Comparison of ENCODE assay signal across 29 mouse cellular contexts in genomic region chr14:36537402-36537801, GRCm38 (mm10).
DNase-seq lines count a peak whose midpoint lies in the region; ATAC-seq lines count a peak whose summit lies in the region.
"Had no signal": no experiment of that assay in that cellular context is flagged by ENCODE, and none has a peak within 500 bp of the region (broad histone marks: within the 10 kb centered on the region; RNA-seq: fewer than 3 reads in every experiment).

No protein-coding gene starts in this region.

- no peaks in the 10 kb centered on the region for H3K27me3 ChIP-seq in embryonic facial prominence, embryonic 11.5 days (ENCODE audit: control insufficient read depth, insufficient read depth, low read length)
- no peaks in the 10 kb centered on the region for H3K27me3 ChIP-seq in embryonic facial prominence, embryonic 10.5 days (replicated peaks; ENCODE audit: low read depth, poor library complexity, severe bottlenecking)
- H3K27me3 ChIP-seq: CH12.LX; embryonic facial prominence, embryonic 12.5 days; embryonic facial prominence, embryonic 15.5 days; forebrain, embryonic 12.5 days; Patski had no signal

- H3K9ac ChIP-seq in embryonic facial prominence, embryonic 11.5 days (replicated peaks; ENCODE audit: low read length) = no peak overlapping the region
- H3K9ac ChIP-seq: embryonic facial prominence, embryonic 12.5 days; embryonic facial prominence, embryonic 15.5 days; forebrain, embryonic 12.5 days had no signal

- 72% methylated on average over 5 of the region's 5 CpGs for WGBS in embryonic facial prominence, embryonic 11.5 days
- 77% methylated on average over 5 of the region's 5 CpGs for WGBS in embryonic facial prominence, embryonic 10.5 days

- H3K27ac ChIP-seq in embryonic facial prominence, embryonic 11.5 days (replicated peaks; ENCODE audit: low read depth, low read length) = no peak overlapping the region
- H3K27ac ChIP-seq in embryonic facial prominence, embryonic 10.5 days (replicated peaks) = no peak overlapping the region
- H3K27ac ChIP-seq: embryonic facial prominence, embryonic 12.5 days; embryonic facial prominence, embryonic 15.5 days; forebrain, embryonic 10.5 days; forebrain, embryonic 12.5 days had no signal

- no peaks in the 10 kb centered on the region for H3K4me1 ChIP-seq in embryonic facial prominence, embryonic 11.5 days (ENCODE audit: control insufficient read depth, insufficient read depth, low read length)
- H3K4me1 ChIP-seq in embryonic facial prominence, embryonic 10.5 days = no peaks in the 10 kb centered on the region
- H3K4me1 ChIP-seq: embryonic facial prominence, embryonic 12.5 days; embryonic facial prominence, embryonic 15.5 days; forebrain, embryonic 10.5 days; forebrain, embryonic 12.5 days had no signal

- no peak for ATAC-seq in embryonic facial prominence, embryonic 11.5 days (replicated peaks; ENCODE audit: insufficient number of reproducible peaks, low FRiP score, low TSS enrichment, low read depth)
- ATAC-seq: activated CD4-positive, CD25-positive, alpha-beta regulatory T cell, adult 4 months; CD4-positive, CD25-positive, alpha-beta regulatory T cell, adult 4 months; forebrain, embryonic 14.5 days; forebrain, embryonic 16.5 days; Patski had no signal

- H3K4me3 ChIP-seq in embryonic facial prominence, embryonic 11.5 days (ENCODE audit: low read depth, low read length) = no peak overlapping the region
- H3K4me3 ChIP-seq in embryonic facial prominence, embryonic 10.5 days = no peak overlapping the region
- H3K4me3 ChIP-seq: embryonic facial prominence, embryonic 12.5 days; embryonic facial prominence, embryonic 15.5 days; erythroblast, embryonic 14.5 days; forebrain, embryonic 10.5 days; forebrain, embryonic 12.5 days had no signal

- no peaks in the 10 kb centered on the region for H3K9me3 ChIP-seq in embryonic facial prominence, embryonic 11.5 days (replicated peaks; ENCODE audit: control insufficient read depth, low read length)
- H3K9me3 ChIP-seq in embryonic facial prominence, embryonic 10.5 days = no peaks in the 10 kb centered on the region
- H3K9me3 ChIP-seq: embryonic facial prominence, embryonic 12.5 days; embryonic facial prominence, embryonic 15.5 days; forebrain, embryonic 10.5 days; forebrain, embryonic 12.5 days; G1E had no signal

- no peaks in the 10 kb centered on the region for H3K36me3 ChIP-seq in embryonic facial prominence, embryonic 11.5 days (replicated peaks; ENCODE audit: control insufficient read depth, insufficient read depth, low read depth, low read length)
- no peaks in the 10 kb centered on the region for H3K36me3 ChIP-seq in embryonic facial prominence, embryonic 10.5 days (replicated peaks)
- H3K36me3 ChIP-seq: embryonic facial prominence, embryonic 12.5 days; embryonic facial prominence, embryonic 15.5 days; forebrain, embryonic 10.5 days; forebrain, embryonic 12.5 days; G1E had no signal

- no peak overlapping the region for H3K4me2 ChIP-seq in embryonic facial prominence, embryonic 11.5 days (ENCODE audit: low read depth, low read length)
- H3K4me2 ChIP-seq: embryonic facial prominence, embryonic 12.5 days; embryonic facial prominence, embryonic 15.5 days; forebrain, embryonic 12.5 days had no signal

- DNase-seq in embryonic facial prominence, embryonic 11.5 days (ENCODE audit: low spot score) = peak; percentile 25
- no peak for DNase-seq in embryonic facial prominence, embryonic 10.5 days (ENCODE audit: low spot score)
- peak; percentile 4 for DNase-seq in layer of hippocampus, adult 9-11 months
- no peak for DNase-seq in layer of hippocampus, adult 8-10 months (ENCODE audit: low spot score in 2 of 2)
- DNase-seq in brain, adult 2 months (ENCODE audit: low read depth, low spot score) = peak; percentile 51
- peak; percentile 38 for DNase-seq in telencephalon, adult 2 months (ENCODE audit: low read depth, low spot score)
- no peak for DNase-seq in thymus, postnatal 10 days (ENCODE audit: low spot score in 2 of 2)
- DNase-seq: adrenal gland, adult 8-10 months; adrenal gland, postnatal 14 days; adrenal gland, postnatal 36 days; B cell, adult 2 months; cerebellum, adult 11 months; cerebellum, adult 18-20 months; cerebellum, adult 8-10 months; cerebellum, adult 9-11 months; cerebellum, postnatal 14 days; cerebellum, postnatal 36 days had no signal

Comparison
In these comparisons a context has a peak if more than half of its experiments do, and no peak if none do; other contexts are left out.
1. DNase-seq: peak in embryonic facial prominence, embryonic 11.5 days (single experiment), layer of hippocampus, adult 9-11 months (single experiment), brain, adult 2 months (single experiment) and telencephalon, adult 2 months (single experiment); none in embryonic facial prominence, embryonic 10.5 days (single experiment), layer of hippocampus, adult 8-10 months (0 of 2) and thymus, postnatal 10 days (0 of 2).